Mouse (Mus musculus) C2C12 (cell line): ENCODE data around the gene Rbms3.

Source experiments
- CTCF ChIP-seq: IDR thresholded peaks from one replicate; pipeline ENCODE4 v1.5.1; 2011; ENCODE audit not compliant: control insufficient read depth, insufficient read depth, insufficient read length
- FOSL1 ChIP-seq: IDR thresholded peaks from one replicate; pipeline ENCODE4 v1.8.0; 2011; ENCODE audit warnings: mild to moderate bottlenecking, low read length; ENCODE audit not compliant: poor library complexity, insufficient read depth, severe bottlenecking
- MAX ChIP-seq: IDR thresholded peaks from one replicate; pipeline ENCODE4 v1.6.1; 2011; ENCODE audit warnings: mild to moderate bottlenecking, control low read depth
- MYOG ChIP-seq: IDR thresholded peaks from one replicate; pipeline ENCODE4 v1.6.1; 2011; ENCODE audit not compliant: control insufficient read depth, insufficient read length; ENCODE audit errors: extremely low read depth

DNA sequence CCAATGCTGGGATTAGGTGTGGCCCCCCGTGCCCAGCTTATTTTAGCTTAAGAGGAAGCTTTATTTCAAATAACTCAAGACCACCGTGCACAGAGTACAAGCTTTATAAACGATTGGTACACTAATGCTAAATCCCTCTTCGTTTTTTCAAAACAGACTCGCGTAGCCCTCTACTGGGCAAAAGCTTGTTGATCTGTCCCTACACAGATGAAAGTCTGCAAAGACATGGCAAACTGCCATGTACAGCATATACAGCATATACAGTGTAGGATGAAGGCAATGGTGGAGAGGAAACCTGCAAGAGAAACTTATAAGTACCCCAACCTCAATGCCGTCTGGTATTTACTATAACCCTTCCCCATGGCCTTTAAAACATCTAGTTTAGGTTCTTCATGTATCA lies 46.1 kb downstream of the Rbms3 start:
- TF ChIP-seq CTCF, result no peak
- TF ChIP-seq MYOG, result no peak
- TF ChIP-seq MAX, result no peak
- TF ChIP-seq FOSL1, result no peak
